Mouse (Mus musculus) kidney, adult 2 months (tissue): Measurements from ENCODE around the gene Sfrp5.

Experiments used
- CTCF ChIP-seq: fragments of 200-500 bp; conservative IDR thresholded peaks from 2 replicates; pipeline ENCODE4 v1.5.1; 2011; ENCODE audit warnings: low read depth, mild to moderate bottlenecking, control low read depth, low read length, moderate library complexity, mixed read lengths; ENCODE audit not compliant: insufficient read depth, insufficient read length
- POLR2A ChIP-seq: fragments of 200-500 bp; IDR thresholded peaks from one replicate; pipeline ENCODE4 v1.6.1; 2011; ENCODE audit warnings: low read depth, low read length, control low read depth

- no peak for TF ChIP-seq CTCF
- no peak for TF ChIP-seq POLR2A
Measured at GRCm38 (mm10) chr19:42166766-42167165, 35.3 kb downstream of the Sfrp5 start.
